Comparison of ENCODE assay signal across 27 mouse cellular contexts in genomic region chr10:53568531-53568930, GRCm38 (mm10). TPM values are rescaled to one million over a fixed set of nuclear protein-coding genes. Genes with fewer than 3 reads are reported as not detected.
DNase-seq lines count a peak whose midpoint lies in the region; ATAC-seq and TF ChIP-seq lines count a peak whose summit lies in the region.
"Had no signal": no experiment of that assay in that cellular context is flagged by ENCODE, and none has a peak within 500 bp of the region (broad histone marks: within the 10 kb centered on the region; RNA-seq: fewer than 3 reads in every experiment).

No protein-coding gene starts in this region.

- TF ChIP-seq CTCF in kidney, adult 2 months (conservative IDR thresholded peaks at IDR 0.05; ENCODE audit: insufficient read depth, insufficient read length, low read depth, low read length) = no peak
- TF ChIP-seq CTCF in liver, adult 2 months (IDR thresholded peaks at IDR 0.05; ENCODE audit: low read depth, low read length) = no peak
- TF ChIP-seq CTCF in MEL (IDR thresholded peaks at IDR 0.05 in 2 of 3, conservative IDR thresholded peaks at IDR 0.05 in 1 of 3; ENCODE audit: control insufficient read depth in 1 of 3, insufficient read depth in 1 of 3, low read depth in 2 of 3, low read length in 3 of 3, poor library complexity in 1 of 3, severe bottlenecking in 1 of 3) = no peak
- TF ChIP-seq CTCF in intestine, postnatal 0 days (IDR thresholded peaks at IDR 0.05; ENCODE audit: low read depth) = no peak

- no peaks in the 10 kb centered on the region for H3K27me3 ChIP-seq in kidney, adult 2 months (replicated peaks; ENCODE audit: control insufficient read depth, insufficient read depth, low read length)
- H3K27me3 ChIP-seq in liver, adult 2 months (ENCODE audit: control insufficient read depth, insufficient read depth, low read length) = no peaks in the 10 kb centered on the region
- no peaks in the 10 kb centered on the region for H3K27me3 ChIP-seq in liver, embryonic 11.5 days (replicated peaks; ENCODE audit: control insufficient read depth, insufficient read depth, low read length)
- H3K27me3 ChIP-seq in MEL (ENCODE audit: control insufficient read depth in 1 of 2, insufficient read depth in 2 of 2, low read length in 2 of 2) = no peaks in the 10 kb centered on the region
- no peaks in the 10 kb centered on the region for H3K27me3 ChIP-seq in intestine, postnatal 0 days (replicated peaks; ENCODE audit: control insufficient read depth, insufficient read depth, low read length)
- H3K27me3 ChIP-seq: CH12.LX; embryonic facial prominence, embryonic 12.5 days; forebrain, embryonic 12.5 days; limb, embryonic 13.5 days; lung, embryonic 15.5 days; midbrain, embryonic 13.5 days had no signal

- no peak for ATAC-seq in liver, embryonic 11.5 days (replicated peaks; ENCODE audit: low FRiP score)
- peak; percentile 77 for ATAC-seq in intestine, postnatal 0 days
- ATAC-seq: hindbrain, embryonic 16.5 days; midbrain, embryonic 13.5 days had no signal

- no peak for TF ChIP-seq RAD21 in MEL (IDR thresholded peaks at IDR 0.05; ENCODE audit: low read depth, low read length)

- peak; percentile 29 for DNase-seq in kidney, adult 2 months
- DNase-seq in kidney, postnatal 4 days = no peak
- peak; percentile 12 for DNase-seq in liver, adult 2 months (ENCODE audit: extremely low read depth, low read depth, low spot score)
- DNase-seq in liver, embryonic 11.5 days (ENCODE audit: low spot score) = no peak
- DNase-seq in MEL (ENCODE audit: low read depth, low spot score) = no peak
- DNase-seq in cerebellum, adult 9-10 months = no peak
- DNase-seq: adrenal gland, adult 2 months; B cell, adult 2 months; cerebellum, adult 11-12 months; gastrocnemius, postnatal 10 days; right cerebral cortex, postnatal 25 days; spleen, adult 18-20 months; thymus, postnatal 14 days had no signal

- no peaks in the 10 kb centered on the region for H3K36me3 ChIP-seq in kidney, adult 2 months (ENCODE audit: control insufficient read depth, insufficient read depth, low read length)
- no peaks in the 10 kb centered on the region for H3K36me3 ChIP-seq in liver, adult 2 months (ENCODE audit: control insufficient read depth, insufficient read depth, low read length)
- no peaks in the 10 kb centered on the region for H3K36me3 ChIP-seq in liver, embryonic 11.5 days (ENCODE audit: control insufficient read depth, insufficient read depth, low read length)
- H3K36me3 ChIP-seq in MEL (ENCODE audit: control insufficient read depth in 1 of 2, insufficient read depth in 2 of 2, low read length in 2 of 2) = no peaks in the 10 kb centered on the region
- H3K36me3 ChIP-seq in intestine, postnatal 0 days (ENCODE audit: control insufficient read depth, insufficient read depth) = no peaks in the 10 kb centered on the region
- H3K36me3 ChIP-seq: embryonic facial prominence, embryonic 12.5 days; forebrain, embryonic 12.5 days; G1E; limb, embryonic 13.5 days; lung, embryonic 15.5 days; midbrain, embryonic 13.5 days had no signal

- H3K9me3 ChIP-seq in liver, embryonic 11.5 days (ENCODE audit: control insufficient read depth, low read length) = no peaks in the 10 kb centered on the region
- no peaks in the 10 kb centered on the region for H3K9me3 ChIP-seq in MEL (replicated peaks; ENCODE audit: insufficient read depth, low read length)
- H3K9me3 ChIP-seq in intestine, postnatal 0 days (ENCODE audit: control insufficient read depth) = no peaks in the 10 kb centered on the region
- H3K9me3 ChIP-seq: forebrain, embryonic 12.5 days; G1E; limb, embryonic 13.5 days; lung, embryonic 15.5 days had no signal

- H3K9ac ChIP-seq in liver, adult 2 months (ENCODE audit: low read depth, low read length) = no peak overlapping the region
- H3K9ac ChIP-seq in liver, embryonic 11.5 days (ENCODE audit: low read depth, low read length) = no peak overlapping the region
- H3K9ac ChIP-seq in MEL (ENCODE audit: control insufficient read depth, low read depth, low read length, poor library complexity, severe bottlenecking) = no peak overlapping the region
- H3K9ac ChIP-seq in intestine, postnatal 0 days (ENCODE audit: low read depth, low read length) = no peak overlapping the region
- H3K9ac ChIP-seq: embryonic facial prominence, embryonic 12.5 days; forebrain, embryonic 12.5 days; limb, embryonic 13.5 days; liver, embryonic 14.5 days; lung, embryonic 15.5 days; midbrain, embryonic 13.5 days had no signal

- H3K4me3 ChIP-seq in kidney, adult 2 months (ENCODE audit: insufficient read depth, low read depth, low read length) = no peak overlapping the region
- H3K4me3 ChIP-seq in liver, adult 2 months (ENCODE audit: insufficient read depth, low read depth, low read length) = no peak overlapping the region
- H3K4me3 ChIP-seq in liver, embryonic 11.5 days (ENCODE audit: low read depth, low read length) = no peak overlapping the region
- no peak overlapping the region for H3K4me3 ChIP-seq in MEL (ENCODE audit: control insufficient read depth in 1 of 2, insufficient read depth in 1 of 2, low read depth in 2 of 2, low read length in 2 of 2)
- H3K4me3 ChIP-seq in intestine, postnatal 0 days (ENCODE audit: low read depth, low read length) = no peak overlapping the region
- H3K4me3 ChIP-seq: embryonic facial prominence, embryonic 12.5 days; erythroblast, embryonic 14.5 days; forebrain, embryonic 12.5 days; hindbrain, embryonic 10.5 days; limb, embryonic 13.5 days; lung, embryonic 15.5 days; midbrain, embryonic 13.5 days had no signal

- H3K4me2 ChIP-seq in liver, embryonic 11.5 days = no peak overlapping the region
- no peak overlapping the region for H3K4me2 ChIP-seq in intestine, postnatal 0 days (replicated peaks; ENCODE audit: low read depth)
- H3K4me2 ChIP-seq: embryonic facial prominence, embryonic 12.5 days; forebrain, embryonic 12.5 days; heart, embryonic 11.5 days; limb, embryonic 13.5 days; lung, embryonic 15.5 days; midbrain, embryonic 13.5 days had no signal

- no peaks in the 10 kb centered on the region for H3K4me1 ChIP-seq in kidney, adult 2 months (ENCODE audit: control insufficient read depth, insufficient read depth, low read length)
- H3K4me1 ChIP-seq in liver, adult 2 months (ENCODE audit: control insufficient read depth, insufficient read depth, low read length) = no peaks in the 10 kb centered on the region
- no peaks in the 10 kb centered on the region for H3K4me1 ChIP-seq in liver, embryonic 11.5 days (replicated peaks; ENCODE audit: control insufficient read depth, insufficient read depth, low read length)
- no peaks in the 10 kb centered on the region for H3K4me1 ChIP-seq in MEL (ENCODE audit: control insufficient read depth in 1 of 2, insufficient read depth in 2 of 2, low read length in 2 of 2)
- H3K4me1 ChIP-seq in intestine, postnatal 0 days (replicated peaks; ENCODE audit: control insufficient read depth, insufficient read depth, low read length) = peaks cover 9% of the 10 kb centered on the region; the same call in 1 of the 2 replicates
- H3K4me1 ChIP-seq: embryonic facial prominence, embryonic 12.5 days; forebrain, embryonic 12.5 days; hindbrain, embryonic 10.5 days; limb, embryonic 13.5 days; lung, embryonic 15.5 days; midbrain, embryonic 13.5 days had no signal

- no peak overlapping the region for H3K27ac ChIP-seq in kidney, adult 2 months (ENCODE audit: insufficient read depth, low read depth, low read length)
- no peak overlapping the region for H3K27ac ChIP-seq in liver, adult 2 months (replicated peaks; ENCODE audit: insufficient read depth, low read depth, low read length)
- no peak overlapping the region for H3K27ac ChIP-seq in liver, embryonic 11.5 days (ENCODE audit: low read depth, low read length)
- no peak overlapping the region for H3K27ac ChIP-seq in MEL (ENCODE audit: control insufficient read depth, low read depth, low read length)
- H3K27ac ChIP-seq in intestine, postnatal 0 days (ENCODE audit: low read depth, low read length) = no peak overlapping the region
- H3K27ac ChIP-seq: embryonic facial prominence, embryonic 12.5 days; forebrain, embryonic 12.5 days; hindbrain, embryonic 10.5 days; kidney, postnatal 0 days; limb, embryonic 13.5 days; liver, embryonic 14.5 days; lung, embryonic 15.5 days; midbrain, embryonic 13.5 days had no signal

- TF ChIP-seq POLR2A in kidney, adult 2 months (IDR thresholded peaks at IDR 0.05; ENCODE audit: low read depth, low read length) = no peak
- no peak for TF ChIP-seq POLR2A in liver, adult 2 months (IDR thresholded peaks at IDR 0.05; ENCODE audit: extremely low read depth, insufficient read depth, low read length)
- TF ChIP-seq POLR2A in MEL (IDR thresholded peaks at IDR 0.05; ENCODE audit: control insufficient read depth in 1 of 2, insufficient read depth in 1 of 2, low read depth in 1 of 2, low read length in 2 of 2, poor library complexity in 1 of 2) = no peak

- no peaks in the 10 kb centered on the region for H3K79me2 ChIP-seq in liver, adult 2 months (ENCODE audit: control insufficient read depth, insufficient read depth, low read length)
- H3K79me2 ChIP-seq in MEL (ENCODE audit: control insufficient read depth, insufficient read depth, low read length, poor library complexity) = no peaks in the 10 kb centered on the region

- no peak for TF ChIP-seq EP300 in MEL (IDR thresholded peaks at IDR 0.05; ENCODE audit: low read depth in 1 of 2, low read length in 2 of 2)

TF ChIP-seq in MEL, 35 proteins besides CTCF, POLR2A, EP300 and RAD21:
- TF ChIP-seq CHD1 (IDR thresholded peaks at IDR 0.05; ENCODE audit: low read depth, low read length) (no peak), USF1 (IDR thresholded peaks at IDR 0.05; ENCODE audit: low read depth, low read length) (peak; percentile 34; the same call in 1 of the 2 replicates), TAL1 (IDR thresholded peaks at IDR 0.05; ENCODE audit: low read length) (no peak)

RNA-seq across cellular contexts. Expression of gene Asf1a, which starts 28.0 kb away (rescaled TPM):
- 5.6 and 6.2 TPM in 2 replicates for polyA plus RNA-seq in kidney, adult 2 months (2012; rRNA removed)
- total RNA-seq in liver, adult 2 months (2014; rRNA removed) = 10.5 and 11.2 TPM in 2 replicates
- polyA plus RNA-seq in liver, adult 2 months (2012; rRNA removed) = 2.2 and 3.1 TPM in 2 replicates
- 172 and 175 TPM in 2 replicates for polyA plus RNA-seq in liver, embryonic 11.5 days (2014; fragmentation: Nextera tagmentation; extraction: Ambion mirVana)
- 63.8 and 65.1 TPM in 2 replicates for total RNA-seq in MEL (2012; rRNA removed)
- polyA plus RNA-seq in MEL (2012; ENCODE audit: insufficient read depth in 1 of 2, insufficient read length in 2 of 2, low read depth in 1 of 2, low replicate concordance in 2 of 2, missing spikeins in 1 of 2) = 10 to 100 TPM in 1 of 2 experiments, not detected in 1; 91.4 TPM
- polyA plus RNA-seq in intestine, postnatal 0 days (2015; fragmentation: Nextera tagmentation; extraction: Ambion mirVana) = 40.4 and 44.5 TPM in 2 replicates

Comparison
In these comparisons a context has a peak if more than half of its experiments do, and no peak if none do; other contexts are left out.
1. DNase-seq: peak in kidney, adult 2 months (single experiment) and liver, adult 2 months (single experiment); none in kidney, postnatal 4 days (0 of 2), liver, embryonic 11.5 days (single experiment), MEL (single experiment) and cerebellum, adult 9-10 months (single experiment).